Mouse (Mus musculus): ENCODE results near the gene Ces1d. TPM values are rescaled to one million over a fixed set of nuclear protein-coding genes. Genes with fewer than 3 reads are reported as not detected.
A peak's percentile ranks its signal among the peaks of the same experiment; 100 is the strongest.

Gene Ces1d
- polyA plus RNA-seq, 1 experiment from 2014 or later, result 1.7 TPM

DNA sequence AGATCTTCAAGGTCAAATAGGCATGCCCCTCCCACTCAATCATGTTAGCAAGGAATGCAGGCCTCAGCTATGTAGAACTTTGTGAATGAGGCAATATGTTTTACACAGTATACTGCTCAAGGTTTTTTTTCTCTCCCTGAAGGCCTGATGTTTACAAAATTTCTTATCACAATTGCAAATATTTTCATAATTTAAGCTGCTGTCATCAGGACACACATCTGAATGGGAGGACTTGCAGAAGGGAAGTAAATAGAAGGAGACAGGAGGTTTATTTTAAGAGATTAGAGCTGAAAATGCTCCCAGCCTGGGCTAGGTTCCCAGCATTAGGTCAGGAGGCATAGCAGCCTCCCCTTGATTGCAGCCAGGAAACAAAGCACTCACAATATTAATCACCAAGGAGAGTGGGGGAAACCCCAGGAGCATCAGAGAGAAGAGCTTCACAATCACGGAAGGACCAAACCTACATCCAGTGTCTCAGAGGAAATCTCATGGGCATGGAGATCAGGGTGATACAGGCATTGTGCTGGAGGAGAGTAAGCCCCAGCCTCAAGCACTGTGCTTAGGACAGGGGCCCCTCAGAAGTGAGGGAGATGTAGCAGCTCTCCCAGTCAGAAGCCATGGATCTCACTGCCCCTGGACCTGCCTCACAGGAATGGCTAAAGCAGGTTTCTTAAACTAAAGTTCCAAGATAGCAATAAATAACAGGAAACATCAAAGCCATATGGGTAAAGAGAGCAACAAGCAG lies 25.6 kb downstream of the Ces1d start:
- peak; percentile 63; the same call in 1 of the 2 replicates for ATAC-seq (replicated peaks; ENCODE audit: extremely low read depth, insufficient read depth, low FRiP score)
- Histone ChIP-seq H3K9me3 (replicated peaks; ENCODE audit: control insufficient read depth, low read length) (no peaks in the 10 kb centered on the region), H3K27ac (ENCODE audit: low read length) (no peak overlapping the region), H3K27me3 (ENCODE audit: control insufficient read depth, insufficient read depth, low read length) (no peaks in the 10 kb centered on the region), H3K4me2 (ENCODE audit: low read depth, low read length) (no peak overlapping the region), H3K4me1 (ENCODE audit: control insufficient read depth, insufficient read depth, low read length) (peaks cover 13% of the 10 kb centered on the region), H3K9ac (ENCODE audit: low read length) (no peak overlapping the region), H3K36me3 (ENCODE audit: control insufficient read depth, insufficient read depth) (no peaks in the 10 kb centered on the region), H3K4me3 (ENCODE audit: low read length) (no peak overlapping the region)
- WGBS, result 29% methylated on average over 1 of the region's 1 CpGs

DNA sequence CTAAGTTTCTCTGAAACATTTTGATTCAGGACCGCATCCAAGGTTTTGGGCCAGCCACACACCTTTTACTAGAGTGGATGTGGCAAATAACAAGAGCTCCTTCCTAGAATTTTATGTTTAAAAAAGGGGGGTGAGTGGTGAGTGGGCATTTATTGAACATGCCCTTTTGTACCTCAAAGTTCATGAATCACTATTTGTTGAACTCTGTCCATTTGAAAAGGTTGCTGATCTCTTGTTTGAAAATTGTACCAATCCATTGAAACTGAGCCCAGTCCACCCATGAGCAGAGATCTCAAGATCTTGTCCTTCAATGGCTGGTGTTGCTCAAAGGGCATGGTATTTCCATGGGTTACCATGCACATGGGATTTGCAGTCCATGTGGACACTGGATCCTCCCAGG lies 34.3 kb downstream of the Ces1d start:
- 91% methylated on average over 1 of the region's 1 CpGs for WGBS
- Histone ChIP-seq H3K4me1 (ENCODE audit: control insufficient read depth, insufficient read depth, low read length) (no peaks in the 10 kb centered on the region), H3K27ac (ENCODE audit: low read length) (no peak overlapping the region), H3K9ac (ENCODE audit: low read length) (no peak overlapping the region), H3K27me3 (ENCODE audit: control insufficient read depth, insufficient read depth, low read length) (no peaks in the 10 kb centered on the region), H3K9me3 (replicated peaks; ENCODE audit: control insufficient read depth, low read length) (no peaks in the 10 kb centered on the region), H3K4me3 (ENCODE audit: low read length) (no peak overlapping the region), H3K36me3 (ENCODE audit: control insufficient read depth, insufficient read depth) (no peaks in the 10 kb centered on the region), H3K4me2 (ENCODE audit: low read depth, low read length) (no peak overlapping the region)
- no peak for ATAC-seq (replicated peaks; ENCODE audit: extremely low read depth, insufficient read depth, low FRiP score)

DNA sequence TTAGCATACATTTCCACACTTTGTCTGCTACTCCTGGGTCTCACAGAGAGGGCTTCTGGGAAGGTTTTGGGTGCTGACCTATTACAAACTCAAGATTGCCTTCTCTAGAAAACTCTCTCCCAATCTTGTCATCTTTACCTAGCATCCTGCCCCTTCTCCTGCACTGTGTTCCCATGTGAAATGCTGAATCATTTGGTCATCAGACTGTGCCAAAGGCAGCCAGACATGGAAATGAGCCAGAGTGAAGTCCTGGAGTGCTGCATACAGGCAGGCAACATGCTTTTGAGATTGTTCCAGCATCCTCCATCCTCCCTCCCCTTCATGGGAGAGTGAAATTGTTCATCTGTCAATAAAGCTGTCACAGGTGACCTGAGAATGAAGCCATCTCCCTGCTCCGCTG lies 46.2 kb downstream of the Ces1d start:
- Histone ChIP-seq H3K9ac (ENCODE audit: low read length) (no peak overlapping the region), H3K4me2 (ENCODE audit: low read depth, low read length) (no peak overlapping the region), H3K27ac (ENCODE audit: low read length) (no peak overlapping the region), H3K4me1 (ENCODE audit: control insufficient read depth, insufficient read depth, low read length) (no peaks in the 10 kb centered on the region), H3K4me3 (ENCODE audit: low read length) (no peak overlapping the region), H3K27me3 (ENCODE audit: control insufficient read depth, insufficient read depth, low read length) (no peaks in the 10 kb centered on the region), H3K9me3 (replicated peaks; ENCODE audit: control insufficient read depth, low read length) (no peaks in the 10 kb centered on the region), H3K36me3 (ENCODE audit: control insufficient read depth, insufficient read depth) (no peaks in the 10 kb centered on the region)
- ATAC-seq (replicated peaks; ENCODE audit: extremely low read depth, insufficient read depth, low FRiP score), result no peak
- 78% methylated on average over 1 of the region's 1 CpGs for WGBS

DNA sequence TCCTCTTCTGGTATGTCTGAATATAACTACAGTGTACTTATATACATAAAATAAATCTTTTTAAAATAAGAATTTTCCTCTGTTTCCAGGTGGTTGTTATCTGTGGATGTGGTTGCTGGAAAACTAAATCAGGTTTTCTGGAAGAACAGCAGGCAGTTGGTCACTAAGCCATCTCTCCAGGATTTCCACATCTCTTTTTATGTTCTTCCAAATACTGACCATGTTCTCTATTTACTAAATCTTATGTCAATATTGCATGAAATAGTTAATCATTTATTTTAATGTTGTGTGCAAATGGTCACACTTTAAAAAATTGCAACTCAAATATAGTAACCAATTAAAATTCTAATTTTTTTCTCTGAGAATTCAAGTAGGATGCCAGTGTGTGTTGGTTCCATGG lies 50.3 kb downstream of the Ces1d start:
- H3K9ac ChIP-seq (ENCODE audit: low read length), result no peak overlapping the region
- no peak overlapping the region for H3K4me3 ChIP-seq (ENCODE audit: low read length)
- ATAC-seq (replicated peaks; ENCODE audit: extremely low read depth, insufficient read depth, low FRiP score), result no peak
- no peaks in the 10 kb centered on the region for H3K9me3 ChIP-seq (replicated peaks; ENCODE audit: control insufficient read depth, low read length)
- no peaks in the 10 kb centered on the region for H3K27me3 ChIP-seq (ENCODE audit: control insufficient read depth, insufficient read depth, low read length)
- no peaks in the 10 kb centered on the region for H3K36me3 ChIP-seq (ENCODE audit: control insufficient read depth, insufficient read depth)
- H3K27ac ChIP-seq (ENCODE audit: low read length), result no peak overlapping the region
- H3K4me1 ChIP-seq (ENCODE audit: control insufficient read depth, insufficient read depth, low read length), result no peaks in the 10 kb centered on the region
- no peak overlapping the region for H3K4me2 ChIP-seq (ENCODE audit: low read depth, low read length)

DNA sequence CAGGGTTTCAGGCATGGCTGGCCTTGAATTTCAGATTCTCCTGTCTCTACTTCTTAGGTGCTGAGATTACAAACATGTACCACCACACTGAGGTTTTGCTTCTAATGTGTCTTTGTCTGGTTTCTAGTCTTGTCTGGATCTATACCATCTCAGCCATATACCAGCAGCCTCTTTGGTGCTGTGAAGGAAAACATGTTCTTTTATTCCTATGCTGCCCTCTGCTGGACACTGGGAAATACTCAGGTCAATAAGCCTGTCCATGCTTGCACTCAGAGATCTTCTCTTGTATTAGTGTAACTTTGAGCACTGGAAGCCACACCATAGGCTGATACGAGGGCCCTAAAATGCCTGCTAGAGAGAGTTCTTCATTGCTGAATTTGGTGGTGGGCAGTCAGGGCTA lies 56.9 kb downstream of the Ces1d start:
- Histone ChIP-seq H3K4me3 (ENCODE audit: low read length) (no peak overlapping the region), H3K9me3 (replicated peaks; ENCODE audit: control insufficient read depth, low read length) (no peaks in the 10 kb centered on the region), H3K27me3 (ENCODE audit: control insufficient read depth, insufficient read depth, low read length) (no peaks in the 10 kb centered on the region), H3K4me1 (ENCODE audit: control insufficient read depth, insufficient read depth, low read length) (no peaks in the 10 kb centered on the region), H3K4me2 (ENCODE audit: low read depth, low read length) (no peak overlapping the region), H3K36me3 (ENCODE audit: control insufficient read depth, insufficient read depth) (no peaks in the 10 kb centered on the region), H3K27ac (ENCODE audit: low read length) (no peak overlapping the region), H3K9ac (ENCODE audit: low read length) (no peak overlapping the region)
- 45% methylated on average over 1 of the region's 1 CpGs for WGBS
- no peak for ATAC-seq (replicated peaks; ENCODE audit: extremely low read depth, insufficient read depth, low FRiP score)

DNA sequence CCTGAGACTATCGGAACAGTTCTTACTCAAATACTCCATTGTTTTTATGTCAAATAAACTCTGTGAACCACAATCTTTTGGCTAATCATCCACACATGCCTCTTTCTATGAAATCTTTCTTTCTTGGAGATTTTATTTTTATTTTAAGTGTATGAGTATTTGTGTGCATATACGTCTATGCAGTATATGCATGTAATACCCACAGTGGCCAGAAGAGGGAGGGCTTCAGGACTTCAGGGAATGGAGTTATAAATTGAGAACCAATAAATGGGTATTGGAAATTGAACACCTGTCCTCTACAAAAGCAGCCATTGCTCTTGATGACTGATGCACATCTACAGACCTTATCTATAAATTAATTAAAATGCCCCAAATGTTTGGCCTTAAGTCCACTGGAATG lies 65.4 kb downstream of the Ces1d start:
- no peaks in the 10 kb centered on the region for H3K36me3 ChIP-seq (ENCODE audit: control insufficient read depth, insufficient read depth)
- H3K4me3 ChIP-seq (ENCODE audit: low read length), result no peak overlapping the region
- H3K27ac ChIP-seq (ENCODE audit: low read length), result no peak overlapping the region
- H3K4me1 ChIP-seq (ENCODE audit: control insufficient read depth, insufficient read depth, low read length), result no peaks in the 10 kb centered on the region
- 87% methylated on average over 2 of the region's 2 CpGs for WGBS
- no peak for ATAC-seq (replicated peaks; ENCODE audit: extremely low read depth, insufficient read depth, low FRiP score)
- no peak overlapping the region for H3K9ac ChIP-seq (ENCODE audit: low read length)
- H3K27me3 ChIP-seq (ENCODE audit: control insufficient read depth, insufficient read depth, low read length), result no peaks in the 10 kb centered on the region
- H3K4me2 ChIP-seq (ENCODE audit: low read depth, low read length), result no peak overlapping the region
- H3K9me3 ChIP-seq (replicated peaks; ENCODE audit: control insufficient read depth, low read length), result no peaks in the 10 kb centered on the region

DNA sequence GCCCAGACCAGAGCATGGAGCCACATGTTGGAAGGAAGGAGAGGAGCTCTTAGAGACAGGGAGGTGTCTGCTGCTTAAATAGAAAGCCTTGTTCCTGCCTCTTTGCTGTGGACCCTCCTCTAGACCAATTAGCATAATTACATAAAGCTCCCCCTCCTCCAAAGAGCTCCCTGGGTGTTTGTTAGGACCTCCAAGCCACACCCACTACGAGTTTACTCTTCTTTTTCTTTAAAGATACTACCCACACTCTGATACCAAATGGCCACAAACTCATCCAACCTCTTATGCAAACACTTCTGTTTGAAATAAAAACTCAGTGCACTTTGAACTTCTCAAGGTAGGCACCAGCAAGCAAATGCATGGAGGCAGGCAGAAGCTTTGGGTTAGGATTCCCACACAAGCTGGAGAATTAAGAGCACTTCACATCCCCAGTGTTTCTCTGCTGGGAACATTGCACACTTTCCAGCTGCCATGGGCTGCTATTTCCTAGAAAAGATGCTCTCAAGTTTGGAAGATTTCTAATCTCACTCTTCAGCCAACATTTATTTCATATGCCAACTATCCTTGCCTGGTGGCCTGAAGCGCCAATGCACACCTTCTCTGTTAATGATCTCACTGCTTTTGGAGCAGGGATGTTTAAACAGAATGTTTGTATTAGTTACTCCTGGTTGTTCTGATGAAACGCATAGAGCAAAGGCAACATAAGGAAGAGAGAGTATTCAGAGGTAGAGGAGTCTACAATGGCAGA lies 66.2 kb downstream of the Ces1d start, which contains the start of gene Ces1c:
TSS of gene Ces1c (minus strand) at position 51 of the 748 bp plus-strand sequence.
- WGBS, result 75% methylated on average over 3 of the region's 3 CpGs
- no peak for ATAC-seq (replicated peaks; ENCODE audit: extremely low read depth, insufficient read depth, low FRiP score)
- Histone ChIP-seq H3K4me2 (ENCODE audit: low read depth, low read length) (no peak within 1 kb of the TSS), H3K4me3 (ENCODE audit: low read length) (no peak within 1 kb of the TSS), H3K9me3 (replicated peaks; ENCODE audit: control insufficient read depth, low read length) (no peaks in the 10 kb centered on the region), H3K27me3 (ENCODE audit: control insufficient read depth, insufficient read depth, low read length) (no peaks in the 10 kb centered on the region), H3K9ac (ENCODE audit: low read length) (no peak within 1 kb of the TSS), H3K4me1 (ENCODE audit: control insufficient read depth, insufficient read depth, low read length) (no peaks in the 10 kb centered on the region), H3K27ac (ENCODE audit: low read length) (no peak within 1 kb of the TSS), H3K36me3 (ENCODE audit: control insufficient read depth, insufficient read depth) (no peaks in the 10 kb centered on the region)

DNA sequence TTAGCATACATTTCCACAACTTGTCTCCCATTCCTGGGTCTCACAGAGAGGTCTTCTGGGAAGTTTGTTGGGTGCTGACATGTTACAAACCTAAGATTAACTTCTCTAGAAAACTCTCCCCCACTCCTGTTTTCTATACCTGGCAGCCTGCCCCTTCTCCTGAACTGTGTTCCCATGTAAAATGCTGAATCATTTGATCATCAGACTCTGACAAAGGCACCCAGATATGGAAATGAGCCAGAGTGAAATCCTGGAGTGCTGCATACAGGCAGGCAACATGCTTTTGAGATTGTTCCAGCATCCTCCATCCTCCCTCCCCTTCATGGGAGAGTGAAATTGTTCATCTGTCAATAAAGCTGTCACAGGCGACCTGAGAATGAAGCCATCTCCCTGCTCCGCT lies 71.2 kb downstream of the Ces1d start:
- Histone ChIP-seq H3K36me3 (ENCODE audit: control insufficient read depth, insufficient read depth) (no peaks in the 10 kb centered on the region), H3K27me3 (ENCODE audit: control insufficient read depth, insufficient read depth, low read length) (no peaks in the 10 kb centered on the region)
- ATAC-seq (replicated peaks; ENCODE audit: extremely low read depth, insufficient read depth, low FRiP score), result no peak

DNA sequence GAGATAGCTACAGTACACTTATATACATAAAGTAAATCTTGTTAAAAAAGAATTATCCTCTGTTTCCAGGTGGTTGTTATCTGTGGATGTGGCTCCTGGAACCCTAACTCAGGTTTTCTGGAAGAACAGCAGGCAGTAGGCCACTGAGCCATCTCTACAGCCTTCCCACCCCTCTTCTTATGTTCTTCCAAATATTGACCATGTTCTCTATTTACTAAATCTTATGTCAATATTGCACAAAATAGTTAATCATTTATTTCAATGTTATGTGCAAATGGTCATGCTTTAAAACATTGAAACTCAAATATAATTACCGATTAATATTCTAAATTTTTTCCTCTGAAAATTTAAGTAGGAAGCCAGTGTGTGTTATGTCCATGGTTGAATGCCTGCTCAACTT lies 75.6 kb downstream of the Ces1d start:
- Histone ChIP-seq H3K27ac (ENCODE audit: low read length) (no peak overlapping the region), H3K9me3 (replicated peaks; ENCODE audit: control insufficient read depth, low read length) (no peaks in the 10 kb centered on the region), H3K4me2 (ENCODE audit: low read depth, low read length) (no peak overlapping the region), H3K9ac (ENCODE audit: low read length) (no peak overlapping the region), H3K4me1 (ENCODE audit: control insufficient read depth, insufficient read depth, low read length) (no peaks in the 10 kb centered on the region), H3K36me3 (ENCODE audit: control insufficient read depth, insufficient read depth) (no peaks in the 10 kb centered on the region), H3K27me3 (ENCODE audit: control insufficient read depth, insufficient read depth, low read length) (no peaks in the 10 kb centered on the region), H3K4me3 (ENCODE audit: low read length) (no peak overlapping the region)
- ATAC-seq (replicated peaks; ENCODE audit: extremely low read depth, insufficient read depth, low FRiP score), result no peak
- 86% methylated on average over 1 of the region's 1 CpGs for WGBS

More for the DNA sequence above, 71.2 kb downstream of the Ces1d start:
- 65% methylated on average over 2 of the region's 2 CpGs for WGBS
- no peak overlapping the region for H3K4me2 ChIP-seq (ENCODE audit: low read depth, low read length)
- no peak overlapping the region for H3K27ac ChIP-seq (ENCODE audit: low read length)
- no peak overlapping the region for H3K4me3 ChIP-seq (ENCODE audit: low read length)
- no peaks in the 10 kb centered on the region for H3K9me3 ChIP-seq (replicated peaks; ENCODE audit: control insufficient read depth, low read length)
- H3K4me1 ChIP-seq (ENCODE audit: control insufficient read depth, insufficient read depth, low read length), result no peaks in the 10 kb centered on the region
- no peak overlapping the region for H3K9ac ChIP-seq (ENCODE audit: low read length)
